Mouse (Mus musculus): Measurements from ENCODE around the gene Iqcf1. TPM values are rescaled to one million over a fixed set of nuclear protein-coding genes. Genes with fewer than 3 reads are reported as not detected.

Iqcf1 gene
- polyA plus RNA-seq, 1 experiment from 2014 or later, result not detected

DNA sequence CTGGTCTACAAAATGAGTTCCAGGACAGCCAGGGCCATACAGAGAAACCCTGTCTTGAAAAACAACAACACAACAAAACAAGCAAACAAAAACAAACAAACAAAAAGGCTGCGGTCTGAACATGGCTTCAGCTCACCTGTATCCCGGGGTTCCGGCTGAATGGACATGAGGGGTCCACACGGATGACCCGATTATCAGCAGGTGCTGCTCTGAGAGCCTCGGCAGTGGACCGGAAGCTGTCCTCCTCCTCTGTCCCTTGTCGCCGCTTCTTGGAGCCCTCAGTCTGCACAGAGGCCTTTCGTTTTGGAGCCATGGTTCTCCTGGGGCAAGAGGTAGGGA lies 24.1 kb upstream of the Iqcf1 start, which contains the start of gene Rrp9:
TSS of gene Rrp9 (plus strand) at position 301 of the 339 bp plus-strand sequence.
- no peak for ATAC-seq (ENCODE audit: insufficient number of reproducible peaks, low FRiP score, low TSS enrichment, low read depth)
- Histone ChIP-seq H3K4me2 (replicated peaks) (peak within 1 kb of the TSS; percentile 88), H3K27ac (replicated peaks) (peak within 1 kb of the TSS; percentile 88), H3K27me3 (no peaks in the 10 kb centered on the region), H3K9me3 (replicated peaks) (no peaks in the 10 kb centered on the region), H3K9ac (0 out of 2 replicates have a peak within 1 kb of the TSS, but pooled peaks have one; percentile 3), H3K36me3 (peaks cover 13% of the 10 kb centered on the region), H3K4me1 (peaks cover 56% of the 10 kb centered on the region), H3K4me3 (replicated peaks) (peak within 1 kb of the TSS; percentile 81)
- 79% methylated on average over 10 of the region's 10 CpGs for WGBS

DNA sequence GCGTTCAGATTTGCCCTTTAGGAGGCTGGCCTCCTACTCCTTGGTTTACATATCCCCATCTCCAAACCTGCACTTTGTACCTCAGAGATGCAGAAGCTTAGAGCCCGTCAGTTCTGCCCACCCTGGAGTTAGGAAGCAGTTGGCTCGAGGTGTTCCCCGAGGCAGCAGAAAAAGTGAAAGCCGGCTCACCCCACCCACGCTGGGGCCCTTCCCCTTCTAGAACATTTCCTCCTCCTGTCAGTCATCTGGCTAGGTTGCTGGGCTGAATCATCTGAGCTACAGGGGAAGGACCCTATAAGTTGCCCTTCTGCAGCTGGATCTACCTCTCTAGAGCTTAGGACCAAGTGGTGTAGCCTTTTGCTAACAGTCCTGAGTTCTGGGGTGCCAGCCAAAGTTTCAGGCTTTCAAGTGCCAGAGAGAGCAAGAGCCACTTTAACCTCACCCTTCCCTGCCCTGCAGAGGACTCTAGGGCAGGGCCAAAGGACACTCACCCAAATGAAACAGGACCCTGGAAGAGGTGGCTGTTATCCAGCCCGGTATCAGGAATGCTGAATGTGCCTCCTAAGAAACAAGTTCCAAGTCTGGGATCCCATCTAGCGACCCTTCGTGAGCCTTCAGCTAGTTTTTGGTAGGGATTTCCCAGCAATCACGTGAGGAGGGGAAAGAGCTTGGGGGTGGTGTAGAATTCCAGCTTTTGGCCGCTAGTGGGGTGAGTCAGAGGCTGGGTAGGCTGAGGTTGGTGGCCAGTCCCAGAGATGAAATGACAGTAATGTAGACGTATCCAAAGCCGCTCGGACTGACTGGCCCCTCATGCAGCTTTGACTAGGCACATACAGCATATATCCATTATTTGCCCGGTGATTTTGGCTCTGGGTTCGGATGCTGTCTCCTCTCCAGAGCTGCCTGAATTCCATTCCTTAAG lies 23.5 kb upstream of the Iqcf1 start:
- peak overlapping the region; percentile 88 for H3K27ac ChIP-seq (replicated peaks)
- no peaks in the 10 kb centered on the region for H3K9me3 ChIP-seq (replicated peaks)
- peaks cover 19% of the 10 kb centered on the region for H3K36me3 ChIP-seq
- 0 out of 2 replicates have a peak overlapping the region, but pooled peaks have one; percentile 3 for H3K9ac ChIP-seq
- 16% methylated on average over 16 of the region's 16 CpGs for WGBS
- ATAC-seq (ENCODE audit: insufficient number of reproducible peaks, low FRiP score, low TSS enrichment, low read depth), result peak; percentile 30
- no peaks in the 10 kb centered on the region for H3K27me3 ChIP-seq
- peak overlapping the region; percentile 88 for H3K4me2 ChIP-seq (replicated peaks)
- peak overlapping the region; percentile 81 for H3K4me3 ChIP-seq (replicated peaks)
- H3K4me1 ChIP-seq, result peaks cover 56% of the 10 kb centered on the region

DNA sequence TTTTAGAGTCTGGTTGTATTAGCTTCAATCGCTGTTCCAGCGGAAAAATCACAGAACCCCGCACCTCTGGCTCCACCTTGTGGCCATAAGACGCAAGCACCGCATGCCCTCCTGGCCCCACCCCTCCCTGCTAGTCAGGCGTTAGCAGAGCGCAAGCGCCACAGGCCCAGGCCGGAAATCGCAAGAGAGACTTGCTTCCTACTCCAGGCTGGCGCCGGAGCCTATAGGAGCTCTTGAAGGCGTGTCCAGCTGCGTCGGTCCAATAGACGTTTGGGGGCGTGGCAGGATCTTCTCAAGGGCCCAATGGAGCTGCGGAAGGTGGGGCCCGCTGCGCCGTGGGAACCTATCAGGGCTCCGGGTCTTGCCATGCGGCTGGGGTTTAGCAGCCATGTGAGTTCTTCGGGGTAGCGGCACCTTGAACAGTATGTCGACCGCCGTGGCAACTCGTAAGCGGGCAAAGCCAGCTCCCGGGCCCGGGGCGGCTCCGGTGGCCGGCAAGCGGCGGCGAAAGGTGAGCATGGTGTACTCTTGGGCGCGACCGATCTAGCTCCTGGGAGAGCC lies 22.8 kb upstream of the Iqcf1 start, which contains the start of gene Parp3:
TSS of gene Parp3 (minus strand) at position 26 of the 561 bp plus-strand sequence.
- Histone ChIP-seq H3K4me1 (peaks cover 49% of the 10 kb centered on the region), H3K27ac (replicated peaks) (peak within 1 kb of the TSS; percentile 88), H3K36me3 (peaks cover 19% of the 10 kb centered on the region), H3K9me3 (replicated peaks) (no peaks in the 10 kb centered on the region), H3K4me2 (replicated peaks) (peak within 1 kb of the TSS; percentile 88), H3K4me3 (replicated peaks) (peak within 1 kb of the TSS; percentile 81), H3K9ac (peak within 1 kb of the TSS; percentile 66), H3K27me3 (no peaks in the 10 kb centered on the region)
- ATAC-seq (ENCODE audit: insufficient number of reproducible peaks, low FRiP score, low TSS enrichment, low read depth), result peak; percentile 98
- under 1% methylated on average over 41 of the region's 41 CpGs for WGBS

GRCm38 (mm10) chr9:106477649-106478048 lies 22.1 kb upstream of the Iqcf1 start:
- H3K4me3 ChIP-seq (replicated peaks), result peak overlapping the region; percentile 81
- peak overlapping the region; percentile 66 for H3K9ac ChIP-seq
- no peak overlapping the region for H3K27ac ChIP-seq (replicated peaks)
- peaks cover 42% of the 10 kb centered on the region for H3K4me1 ChIP-seq
- WGBS, result 2% methylated on average over 16 of the region's 16 CpGs
- H3K27me3 ChIP-seq, result no peaks in the 10 kb centered on the region
- H3K36me3 ChIP-seq, result peaks cover 21% of the 10 kb centered on the region
- no peak for ATAC-seq (ENCODE audit: insufficient number of reproducible peaks, low FRiP score, low TSS enrichment, low read depth)
- H3K4me2 ChIP-seq (replicated peaks), result peak overlapping the region; percentile 88
- no peaks in the 10 kb centered on the region for H3K9me3 ChIP-seq (replicated peaks)

GRCm38 (mm10) chr9:106478101-106478500 lies 21.7 kb upstream of the Iqcf1 start:
- WGBS, result 76% methylated on average over 9 of the region's 9 CpGs
- peaks cover 42% of the 10 kb centered on the region for H3K4me1 ChIP-seq
- H3K9ac ChIP-seq, result peak overlapping the region; percentile 66

GRCm38 (mm10) chr9:106480541-106480940 lies 19.2 kb upstream of the Iqcf1 start:
- Histone ChIP-seq H3K9me3 (replicated peaks) (no peaks in the 10 kb centered on the region), H3K27me3 (no peaks in the 10 kb centered on the region), H3K36me3 (peaks cover 49% of the 10 kb centered on the region), H3K4me1 (peaks cover 20% of the 10 kb centered on the region), H3K27ac (replicated peaks) (no peak overlapping the region), H3K9ac (no peak overlapping the region), H3K4me3 (replicated peaks) (no peak overlapping the region), H3K4me2 (replicated peaks) (no peak overlapping the region)
- ATAC-seq (ENCODE audit: insufficient number of reproducible peaks, low FRiP score, low TSS enrichment, low read depth), result no peak
- WGBS, result 94% methylated on average over 7 of the region's 7 CpGs

More at GRCm38 (mm10) chr9:106478101-106478500, 21.7 kb upstream of the Iqcf1 start:
- Histone ChIP-seq H3K4me3 (replicated peaks) (peak overlapping the region; percentile 81), H3K36me3 (peaks cover 26% of the 10 kb centered on the region), H3K27me3 (no peaks in the 10 kb centered on the region), H3K27ac (replicated peaks) (no peak overlapping the region), H3K4me2 (replicated peaks) (peak overlapping the region; percentile 88), H3K9me3 (replicated peaks) (no peaks in the 10 kb centered on the region)
- no peak for ATAC-seq (ENCODE audit: insufficient number of reproducible peaks, low FRiP score, low TSS enrichment, low read depth)

DNA sequence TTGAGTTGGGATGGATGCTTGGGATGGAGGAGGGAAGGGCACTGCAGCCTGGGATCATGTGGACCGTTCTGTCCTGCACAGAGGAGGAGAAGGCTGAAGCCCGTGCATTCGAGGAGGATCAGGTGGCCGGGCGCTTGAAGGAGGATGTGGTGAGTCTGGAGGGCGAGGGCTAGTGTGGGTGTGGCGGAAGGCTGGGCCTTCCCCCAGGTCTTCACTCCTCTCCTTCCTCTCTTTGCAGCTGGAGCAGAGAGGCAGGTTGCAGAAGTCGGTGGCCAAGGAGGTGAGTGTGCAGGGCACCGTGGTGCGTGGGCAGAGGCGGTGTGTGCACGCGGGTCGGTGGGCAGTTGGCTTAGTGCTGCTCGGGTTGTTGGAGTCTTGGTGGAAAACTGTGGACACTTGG lies 18.7 kb upstream of the Iqcf1 start:
- H3K9ac ChIP-seq, result no peak overlapping the region
- ATAC-seq (ENCODE audit: insufficient number of reproducible peaks, low FRiP score, low TSS enrichment, low read depth), result no peak
- no peak overlapping the region for H3K4me2 ChIP-seq (replicated peaks)
- no peaks in the 10 kb centered on the region for H3K27me3 ChIP-seq
- H3K4me1 ChIP-seq, result peaks cover 15% of the 10 kb centered on the region
- 89% methylated on average over 15 of the region's 15 CpGs for WGBS
- H3K27ac ChIP-seq (replicated peaks), result no peak overlapping the region
- peaks cover 54% of the 10 kb centered on the region for H3K36me3 ChIP-seq
- H3K9me3 ChIP-seq (replicated peaks), result no peaks in the 10 kb centered on the region
- H3K4me3 ChIP-seq (replicated peaks), result no peak overlapping the region

DNA sequence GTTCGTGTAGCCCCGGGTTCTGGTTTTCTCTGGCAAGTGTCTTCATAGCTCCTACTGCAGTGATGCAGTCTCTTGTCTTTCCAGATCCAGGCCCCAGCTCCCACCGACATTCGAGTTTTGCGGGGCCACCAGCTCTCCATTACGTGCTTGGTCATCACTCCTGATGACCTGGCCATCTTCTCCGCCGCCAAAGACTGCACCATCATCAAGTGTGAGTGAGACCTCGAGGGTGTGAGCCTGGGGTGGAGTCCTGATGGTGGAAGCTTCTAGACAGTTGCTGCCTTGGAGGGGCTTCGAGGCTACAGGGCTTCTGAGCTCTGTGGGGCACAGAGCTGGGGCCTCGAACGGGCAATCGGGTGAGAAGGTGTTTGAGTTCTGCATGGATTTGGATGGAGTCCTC lies 18.1 kb upstream of the Iqcf1 start:
- Histone ChIP-seq H3K4me3 (replicated peaks) (no peak overlapping the region), H3K27me3 (no peaks in the 10 kb centered on the region), H3K4me2 (replicated peaks) (no peak overlapping the region), H3K9me3 (replicated peaks) (no peaks in the 10 kb centered on the region), H3K4me1 (peaks cover 9% of the 10 kb centered on the region), H3K27ac (replicated peaks) (no peak overlapping the region), H3K9ac (no peak overlapping the region), H3K36me3 (peaks cover 58% of the 10 kb centered on the region)
- ATAC-seq (ENCODE audit: insufficient number of reproducible peaks, low FRiP score, low TSS enrichment, low read depth), result no peak
- WGBS, result 95% methylated on average over 13 of the region's 13 CpGs

DNA sequence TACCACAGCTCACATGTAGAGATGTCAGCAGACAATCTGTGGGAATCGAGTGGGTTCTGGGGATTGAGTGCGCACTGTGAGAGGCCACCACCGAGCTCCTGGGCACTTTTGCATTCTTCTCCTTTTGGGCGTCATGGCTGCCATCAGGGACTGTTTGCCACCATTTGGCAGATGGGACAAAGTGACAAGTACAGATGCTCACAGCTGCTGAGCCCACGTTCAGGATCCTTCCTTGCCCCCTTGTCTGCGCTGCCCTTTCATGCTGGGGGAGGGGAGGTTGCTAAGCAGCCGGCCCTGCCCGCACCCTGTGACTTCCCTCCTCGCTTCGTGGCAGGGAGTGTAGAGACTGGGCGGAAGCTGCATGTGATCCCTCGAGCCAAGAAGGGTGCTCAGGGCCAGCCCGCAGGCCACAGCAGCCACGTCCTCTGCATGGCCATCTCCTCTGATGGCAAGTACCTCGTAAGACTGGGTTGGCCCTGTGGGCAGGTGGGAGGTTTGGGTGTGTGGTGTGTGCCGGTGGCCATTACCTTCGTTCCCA lies 17.1 kb upstream of the Iqcf1 start:
- Histone ChIP-seq H3K9ac (no peak overlapping the region), H3K27me3 (no peaks in the 10 kb centered on the region), H3K9me3 (replicated peaks) (no peaks in the 10 kb centered on the region), H3K27ac (replicated peaks) (no peak overlapping the region), H3K4me1 (peaks cover 8% of the 10 kb centered on the region), H3K4me3 (replicated peaks) (no peak overlapping the region), H3K4me2 (replicated peaks) (no peak overlapping the region), H3K36me3 (peaks cover 58% of the 10 kb centered on the region)
- WGBS, result 84% methylated on average over 17 of the region's 17 CpGs
- ATAC-seq (ENCODE audit: insufficient number of reproducible peaks, low FRiP score, low TSS enrichment, low read depth), result no peak

DNA sequence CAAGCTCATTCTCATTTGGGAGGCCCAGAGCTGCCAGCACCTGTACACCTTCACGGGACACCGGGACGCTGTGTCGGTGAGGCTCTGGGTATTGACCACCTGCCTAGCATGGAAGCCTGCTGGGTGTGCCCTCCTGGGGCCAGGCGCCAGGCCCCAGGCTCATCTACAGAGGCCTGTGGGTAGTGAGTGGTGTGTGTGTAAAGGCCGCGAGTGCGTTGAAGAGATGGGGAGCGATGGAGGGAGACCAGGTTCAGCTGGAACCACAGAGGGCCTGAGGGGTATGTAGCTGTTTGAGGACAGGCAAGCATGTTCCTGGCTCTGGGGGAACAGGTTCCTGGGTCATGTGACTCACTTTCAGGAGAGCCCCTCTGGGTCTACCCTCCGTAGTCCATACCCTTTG lies 16.6 kb upstream of the Iqcf1 start:
- Histone ChIP-seq H3K27ac (replicated peaks) (no peak overlapping the region), H3K27me3 (no peaks in the 10 kb centered on the region), H3K4me2 (replicated peaks) (no peak overlapping the region), H3K9me3 (replicated peaks) (no peaks in the 10 kb centered on the region), H3K36me3 (peaks cover 58% of the 10 kb centered on the region), H3K4me1 (peaks cover 3% of the 10 kb centered on the region), H3K9ac (no peak overlapping the region), H3K4me3 (replicated peaks) (no peak overlapping the region)
- 96% methylated on average over 10 of the region's 10 CpGs for WGBS
- no peak for ATAC-seq (ENCODE audit: insufficient number of reproducible peaks, low FRiP score, low TSS enrichment, low read depth)

DNA sequence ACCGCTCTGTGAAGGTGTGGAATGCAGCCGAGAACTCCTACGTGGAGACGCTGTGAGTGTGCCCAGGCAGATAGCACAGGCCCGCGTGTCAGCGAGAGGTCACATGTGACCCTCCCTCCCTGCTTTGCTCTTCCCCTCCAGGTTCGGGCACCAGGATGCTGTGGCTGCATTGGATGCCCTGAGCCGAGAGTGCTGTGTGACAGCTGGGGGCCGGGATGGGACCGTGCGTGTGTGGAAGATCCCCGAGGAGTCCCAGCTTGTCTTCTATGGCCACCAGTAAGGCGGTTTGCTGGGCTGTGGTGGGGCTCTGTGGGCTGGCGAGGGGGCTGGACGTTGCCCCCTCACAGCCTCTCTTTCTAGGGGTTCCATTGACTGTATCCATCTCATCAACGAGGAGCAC lies 16.2 kb upstream of the Iqcf1 start:
- peaks cover 58% of the 10 kb centered on the region for H3K36me3 ChIP-seq
- no peak for ATAC-seq (ENCODE audit: insufficient number of reproducible peaks, low FRiP score, low TSS enrichment, low read depth)
- no peak overlapping the region for H3K4me2 ChIP-seq (replicated peaks)
- no peaks in the 10 kb centered on the region for H3K9me3 ChIP-seq (replicated peaks)
- H3K9ac ChIP-seq, result no peak overlapping the region
- no peaks in the 10 kb centered on the region for H3K27me3 ChIP-seq
- H3K27ac ChIP-seq (replicated peaks), result no peak overlapping the region
- 92% methylated on average over 17 of the region's 17 CpGs for WGBS
- H3K4me1 ChIP-seq, result no peaks in the 10 kb centered on the region
- no peak overlapping the region for H3K4me3 ChIP-seq (replicated peaks)

All from embryonic facial prominence, embryonic 15.5 days (tissue).